Mouse (Mus musculus): Measurements from ENCODE around the gene Myo1a. TPM values are rescaled to one million over a fixed set of nuclear protein-coding genes. Genes with fewer than 3 reads are reported as not detected.

Gene Myo1a
- total and polyA plus RNA-seq, 3 experiments = 0.04 to 0.08 TPM; not detected in 1

GRCm38 (mm10) chr10:127744661-127745060 lies 39.7 kb downstream of the Myo1a start:
- DNase-seq = peak; percentile 30 to 62
- Histone ChIP-seq H3K27me3 (ENCODE audit: control insufficient read depth, insufficient read depth, low read length) (no peaks in the 10 kb centered on the region), H3K9ac (ENCODE audit: low read depth, low read length) (no peak overlapping the region), H3K4me1 (ENCODE audit: control insufficient read depth, insufficient read depth, low read length) (no peaks in the 10 kb centered on the region; the same call in 1 of the 2 replicates), H3K4me3 (no peak overlapping the region), H3K79me2 (replicated peaks; ENCODE audit: control insufficient read depth, insufficient read depth, low read length) (peaks cover 4% of the 10 kb centered on the region; the same call in 1 of the 2 replicates), H3K27ac (no peak overlapping the region), H3K36me3 (ENCODE audit: control insufficient read depth, insufficient read depth, low read length) (no peaks in the 10 kb centered on the region)
- TF ChIP-seq EP300 (IDR thresholded peaks at IDR 0.05; ENCODE audit: insufficient read depth, low read depth, low read length) (0 out of 2 replicates have a peak, but pooled peaks have one; percentile 12), CTCF (IDR thresholded peaks at IDR 0.05) (peak; percentile 77), POLR2A (IDR thresholded peaks at IDR 0.05; ENCODE audit: insufficient read depth, low read depth, low read length) (no peak)
- WGBS = 64% methylated on average over 5 of the region's 5 CpGs
- intact Hi-C loops (cut with DNase I) = no loop called here

- Histone ChIP-seq H3K27ac (no peak overlapping the region), H3K4me1 (ENCODE audit: control insufficient read depth, insufficient read depth, low read length) (no peaks in the 10 kb centered on the region; the same call in 1 of the 2 replicates), H3K9ac (ENCODE audit: low read depth, low read length) (no peak overlapping the region), H3K27me3 (ENCODE audit: control insufficient read depth, insufficient read depth, low read length) (no peaks in the 10 kb centered on the region), H3K36me3 (ENCODE audit: control insufficient read depth, insufficient read depth, low read length) (no peaks in the 10 kb centered on the region), H3K79me2 (replicated peaks; ENCODE audit: control insufficient read depth, insufficient read depth, low read length) (peaks cover 4% of the 10 kb centered on the region; the same call in 1 of the 2 replicates), H3K4me3 (no peak overlapping the region)
- no peak for DNase-seq
- intact Hi-C loops (cut with DNase I) = no loop called here
- TF ChIP-seq POLR2A (IDR thresholded peaks at IDR 0.05; ENCODE audit: insufficient read depth, low read depth, low read length) = no peak
- TF ChIP-seq EP300 (IDR thresholded peaks at IDR 0.05; ENCODE audit: insufficient read depth, low read depth, low read length) = no peak
- no peak for TF ChIP-seq CTCF (IDR thresholded peaks at IDR 0.05)
- WGBS = 48% methylated on average over 5 of the region's 5 CpGs
Measured at GRCm38 (mm10) chr10:127745886-127746285, 40.9 kb downstream of the Myo1a start.

- no peak for DNase-seq
- H3K4me1 ChIP-seq (ENCODE audit: control insufficient read depth, insufficient read depth, low read length) = no peaks in the 10 kb centered on the region; the same call in 1 of the 2 replicates
- no peak overlapping the region for H3K27ac ChIP-seq
- no peaks in the 10 kb centered on the region for H3K36me3 ChIP-seq (ENCODE audit: control insufficient read depth, insufficient read depth, low read length)
- 78% methylated on average over 8 of the region's 8 CpGs for WGBS
- H3K4me3 ChIP-seq = no peak overlapping the region
- no peak for TF ChIP-seq CTCF (IDR thresholded peaks at IDR 0.05)
- TF ChIP-seq EP300 (IDR thresholded peaks at IDR 0.05; ENCODE audit: insufficient read depth, low read depth, low read length) = no peak
- TF ChIP-seq POLR2A (IDR thresholded peaks at IDR 0.05; ENCODE audit: insufficient read depth, low read depth, low read length) = no peak
- no peak overlapping the region for H3K9ac ChIP-seq (ENCODE audit: low read depth, low read length)
- no peaks in the 10 kb centered on the region for H3K27me3 ChIP-seq (ENCODE audit: control insufficient read depth, insufficient read depth, low read length)
- H3K79me2 ChIP-seq (replicated peaks; ENCODE audit: control insufficient read depth, insufficient read depth, low read length) = peaks cover 4% of the 10 kb centered on the region; the same call in 1 of the 2 replicates
- intact Hi-C loops (cut with DNase I) = no loop called here
Measured at GRCm38 (mm10) chr10:127747254-127747653, 42.3 kb downstream of the Myo1a start.

- WGBS = 12% methylated on average over 8 of the region's 8 CpGs
- H3K79me2 ChIP-seq (replicated peaks; ENCODE audit: control insufficient read depth, insufficient read depth, low read length) = peaks cover under 1% of the 10 kb centered on the region; the same call in 1 of the 2 replicates
- TF ChIP-seq POLR2A (IDR thresholded peaks at IDR 0.05; ENCODE audit: insufficient read depth, low read depth, low read length) (0 out of 2 replicates have a peak, but pooled peaks have one; percentile 29), CTCF (IDR thresholded peaks at IDR 0.05) (no peak), EP300 (IDR thresholded peaks at IDR 0.05; ENCODE audit: insufficient read depth, low read depth, low read length) (0 out of 2 replicates have a peak, but pooled peaks have one; percentile 13)
- H3K27ac ChIP-seq = peak overlapping the region; percentile 48
- intact Hi-C loops (cut with DNase I) = no loop called here
- H3K9ac ChIP-seq (ENCODE audit: low read depth, low read length) = no peak overlapping the region
- peak; percentile 57 to 62 for DNase-seq
- H3K27me3 ChIP-seq (ENCODE audit: control insufficient read depth, insufficient read depth, low read length) = no peaks in the 10 kb centered on the region
- peak overlapping the region; percentile 54 for H3K4me3 ChIP-seq
- H3K36me3 ChIP-seq (ENCODE audit: control insufficient read depth, insufficient read depth, low read length) = no peaks in the 10 kb centered on the region
- peaks cover 2% of the 10 kb centered on the region; the same call in 1 of the 2 replicates for H3K4me1 ChIP-seq (ENCODE audit: control insufficient read depth, insufficient read depth, low read length)
Measured at GRCm38 (mm10) chr10:127748847-127749612, 44.1 kb downstream of the Myo1a start.

GRCm38 (mm10) chr10:127750136-127750777 lies 45.3 kb downstream of the Myo1a start:
- Histone ChIP-seq H3K9ac (ENCODE audit: low read depth, low read length) (peak overlapping the region; percentile 34), H3K79me2 (replicated peaks; ENCODE audit: control insufficient read depth, insufficient read depth, low read length) (no peaks in the 10 kb centered on the region), H3K36me3 (ENCODE audit: control insufficient read depth, insufficient read depth, low read length) (peaks cover 2% of the 10 kb centered on the region; the same call in 1 of the 2 replicates), H3K27ac (peak overlapping the region; percentile 48), H3K27me3 (ENCODE audit: control insufficient read depth, insufficient read depth, low read length) (no peaks in the 10 kb centered on the region), H3K4me1 (ENCODE audit: control insufficient read depth, insufficient read depth, low read length) (peaks cover 6% of the 10 kb centered on the region), H3K4me3 (peak overlapping the region; percentile 54)
- 33% methylated on average over 24 of the region's 24 CpGs for WGBS
- peak; percentile 45 to 47 for DNase-seq
- intact Hi-C loops (cut with DNase I) = no loop called here
- TF ChIP-seq CTCF (IDR thresholded peaks at IDR 0.05) = no peak
- no peak for TF ChIP-seq POLR2A (IDR thresholded peaks at IDR 0.05; ENCODE audit: insufficient read depth, low read depth, low read length)
- TF ChIP-seq EP300 (IDR thresholded peaks at IDR 0.05; ENCODE audit: insufficient read depth, low read depth, low read length) = no peak

All from heart, adult 2 months (tissue).